Mouse (Mus musculus): Measurements from ENCODE around the gene Plscr3. TPM values are rescaled to one million over a fixed set of nuclear protein-coding genes. Genes with fewer than 3 reads are reported as not detected.

The Plscr3 gene
- total and polyA plus RNA-seq, 2 experiments from 2014 or later = 30.6 to 38.2 TPM

- DNase-seq (no peak), ATAC-seq (no peak)
- H3K4me3 ChIP-seq (ENCODE audit: low read depth, low read length) = no peak overlapping the region
- 91% methylated on average over 2 of the region's 2 CpGs for WGBS
- H3K27ac ChIP-seq (ENCODE audit: low read depth, low read length) = no peak overlapping the region
- H3K4me1 ChIP-seq (ENCODE audit: insufficient read depth) = peaks cover 18% of the 10 kb centered on the region; the same call in 1 of the 2 replicates
- no peak overlapping the region for H3K9ac ChIP-seq
- peaks cover 22% of the 10 kb centered on the region for H3K27me3 ChIP-seq (ENCODE audit: insufficient read depth, low read length)
- no peak for TF ChIP-seq CTCF (IDR thresholded peaks at IDR 0.05; ENCODE audit: low read depth)
- H3K9me3 ChIP-seq (ENCODE audit: low read length) = no peaks in the 10 kb centered on the region
- no peaks in the 10 kb centered on the region for H3K36me3 ChIP-seq (ENCODE audit: insufficient read depth)
- H3K4me2 ChIP-seq (ENCODE audit: low read depth) = no peak overlapping the region
Observed at GRCm38 (mm10) chr11:69807641-69808040, 38.5 kb upstream of the Plscr3 start.

- Histone ChIP-seq H3K4me1 (ENCODE audit: insufficient read depth) (no peaks in the 10 kb centered on the region), H3K36me3 (ENCODE audit: insufficient read depth) (no peaks in the 10 kb centered on the region), H3K27me3 (ENCODE audit: insufficient read depth, low read length) (peaks cover 11% of the 10 kb centered on the region; the same call in 1 of the 2 replicates), H3K9ac (no peak overlapping the region), H3K4me2 (ENCODE audit: low read depth) (no peak overlapping the region), H3K27ac (ENCODE audit: low read depth, low read length) (no peak overlapping the region), H3K4me3 (ENCODE audit: low read depth, low read length) (no peak overlapping the region), H3K9me3 (ENCODE audit: low read length) (no peaks in the 10 kb centered on the region)
- ATAC-seq (no peak), DNase-seq (no peak)
- TF ChIP-seq CTCF (IDR thresholded peaks at IDR 0.05; ENCODE audit: low read depth) = no peak
Observed at GRCm38 (mm10) chr11:69810280-69810679, 35.9 kb upstream of the Plscr3 start.

- TF ChIP-seq CTCF (IDR thresholded peaks at IDR 0.05; ENCODE audit: low read depth) = no peak
- H3K36me3 ChIP-seq (ENCODE audit: insufficient read depth) = no peaks in the 10 kb centered on the region
- H3K9ac ChIP-seq = no peak within 1 kb of the TSS
- DNase-seq (no peak), ATAC-seq (no peak)
- no peak within 1 kb of the TSS for H3K27ac ChIP-seq (ENCODE audit: low read depth, low read length)
- H3K27me3 ChIP-seq (ENCODE audit: insufficient read depth, low read length) = no peaks in the 10 kb centered on the region
- no peaks in the 10 kb centered on the region for H3K9me3 ChIP-seq (ENCODE audit: low read length)
- 71% methylated on average over 10 of the region's 10 CpGs for WGBS
- no peak within 1 kb of the TSS for H3K4me3 ChIP-seq (ENCODE audit: low read depth, low read length)
- no peaks in the 10 kb centered on the region for H3K4me1 ChIP-seq (ENCODE audit: insufficient read depth)
- no peak within 1 kb of the TSS for H3K4me2 ChIP-seq (ENCODE audit: low read depth)
Observed at GRCm38 (mm10) chr11:69815155-69815554, 31.0 kb upstream of the Plscr3 start, which contains the start of gene Gm39566. Gene Gm39566 (minus strand): TSS chr11:69815298.

- DNase-seq (no peak), ATAC-seq (no peak)
- H3K9me3 ChIP-seq (ENCODE audit: low read length) = no peaks in the 10 kb centered on the region
- no peaks in the 10 kb centered on the region for H3K36me3 ChIP-seq (ENCODE audit: insufficient read depth)
- no peak overlapping the region for H3K9ac ChIP-seq
- no peak overlapping the region for H3K27ac ChIP-seq (ENCODE audit: low read depth, low read length)
- WGBS = 90% methylated on average over 12 of the region's 12 CpGs
- no peaks in the 10 kb centered on the region for H3K27me3 ChIP-seq (ENCODE audit: insufficient read depth, low read length)
- no peak overlapping the region for H3K4me2 ChIP-seq (ENCODE audit: low read depth)
- H3K4me1 ChIP-seq (ENCODE audit: insufficient read depth) = no peaks in the 10 kb centered on the region
- TF ChIP-seq CTCF (IDR thresholded peaks at IDR 0.05; ENCODE audit: low read depth) = no peak
- no peak overlapping the region for H3K4me3 ChIP-seq (ENCODE audit: low read depth, low read length)
Observed at GRCm38 (mm10) chr11:69816520-69816919, 29.7 kb upstream of the Plscr3 start.

- no peak for TF ChIP-seq CTCF (IDR thresholded peaks at IDR 0.05; ENCODE audit: low read depth)
- Histone ChIP-seq H3K27me3 (ENCODE audit: insufficient read depth, low read length) (no peaks in the 10 kb centered on the region), H3K9me3 (ENCODE audit: low read length) (no peaks in the 10 kb centered on the region), H3K36me3 (ENCODE audit: insufficient read depth) (no peaks in the 10 kb centered on the region), H3K4me2 (ENCODE audit: low read depth) (no peak within 1 kb of the TSS), H3K27ac (ENCODE audit: low read depth, low read length) (no peak within 1 kb of the TSS), H3K9ac (no peak within 1 kb of the TSS), H3K4me1 (ENCODE audit: insufficient read depth) (no peaks in the 10 kb centered on the region), H3K4me3 (ENCODE audit: low read depth, low read length) (no peak within 1 kb of the TSS)
- ATAC-seq (no peak), DNase-seq (no peak)
- WGBS = 84% methylated on average over 2 of the region's 2 CpGs
Observed at GRCm38 (mm10) chr11:69818365-69818764, 27.8 kb upstream of the Plscr3 start, which contains the start of gene Spem2. Gene Spem2 (minus strand): TSS chr11:69818465.

- no peak for TF ChIP-seq CTCF (IDR thresholded peaks at IDR 0.05; ENCODE audit: low read depth)
- no peak for ATAC-seq
- Histone ChIP-seq H3K4me1 (ENCODE audit: insufficient read depth) (no peaks in the 10 kb centered on the region), H3K27ac (ENCODE audit: low read depth, low read length) (no peak overlapping the region), H3K4me3 (ENCODE audit: low read depth, low read length) (no peak overlapping the region), H3K9ac (no peak overlapping the region), H3K9me3 (ENCODE audit: low read length) (no peaks in the 10 kb centered on the region), H3K36me3 (ENCODE audit: insufficient read depth) (peaks cover 3% of the 10 kb centered on the region; the same call in 1 of the 2 replicates), H3K4me2 (ENCODE audit: low read depth) (no peak overlapping the region), H3K27me3 (ENCODE audit: insufficient read depth, low read length) (no peaks in the 10 kb centered on the region)
- 95% methylated on average over 8 of the region's 8 CpGs for WGBS
- DNase-seq = no peak
Observed at GRCm38 (mm10) chr11:69818871-69819270, 27.3 kb upstream of the Plscr3 start.

- 91% methylated on average over 3 of the region's 3 CpGs for WGBS
- DNase-seq = no peak
Observed at GRCm38 (mm10) chr11:69822080-69822479, 24.1 kb upstream of the Plscr3 start, which contains the start of gene Spem1. Gene Spem1 (minus strand): TSS chr11:69822180.

More at GRCm38 (mm10) chr11:69822080-69822479, 24.1 kb upstream of the Plscr3 start, which contains the start of gene Spem1:
- peaks cover 35% of the 10 kb centered on the region for H3K36me3 ChIP-seq (ENCODE audit: insufficient read depth)
- H3K27ac ChIP-seq (ENCODE audit: low read depth, low read length) = no peak within 1 kb of the TSS
- H3K4me2 ChIP-seq (ENCODE audit: low read depth) = no peak within 1 kb of the TSS
- ATAC-seq = no peak
- no peak within 1 kb of the TSS for H3K9ac ChIP-seq
- H3K9me3 ChIP-seq (ENCODE audit: low read length) = no peaks in the 10 kb centered on the region
- H3K4me1 ChIP-seq (ENCODE audit: insufficient read depth) = no peaks in the 10 kb centered on the region
- no peaks in the 10 kb centered on the region for H3K27me3 ChIP-seq (ENCODE audit: insufficient read depth, low read length)
- no peak within 1 kb of the TSS for H3K4me3 ChIP-seq (ENCODE audit: low read depth, low read length)
- no peak for TF ChIP-seq CTCF (IDR thresholded peaks at IDR 0.05; ENCODE audit: low read depth)
